Mouse (Mus musculus): ENCODE data around the gene Lypla2. TPM values are rescaled to one million over a fixed set of nuclear protein-coding genes. Genes with fewer than 3 reads are reported as not detected.

Gene Lypla2
- total RNA-seq, 4 experiments from 2014 or later: 94.3 to 103 (median 98.5) TPM

- no peak for DNase-seq (ENCODE audit: low spot score in 2 of 2)
These were observed 735 bp upstream of the Lypla2 start for GRCm38 (mm10) chr4:135972911-135973811.

GRCm38 (mm10) chr4:135971805-135972555 is 446 bp downstream of the Lypla2 start:
- no peak for DNase-seq (ENCODE audit: low spot score in 2 of 2)

GRCm38 (mm10) chr4:135970585-135970984 is 1.8 kb downstream of the Lypla2 start:
- no peak for DNase-seq (ENCODE audit: low spot score in 2 of 2)

GRCm38 (mm10) chr4:135969070-135969750 is 3.2 kb downstream of the Lypla2 start:
- DNase-seq (ENCODE audit: low spot score in 2 of 2): no peak

- DNase-seq (ENCODE audit: low spot score in 2 of 2): no peak
These were observed 4.1 kb downstream of the Lypla2 start for GRCm38 (mm10) chr4:135968271-135968869.

- no peak for DNase-seq (ENCODE audit: low spot score in 2 of 2)
These were observed 5.2 kb downstream of the Lypla2 start for GRCm38 (mm10) chr4:135967086-135967760.

- no peak for DNase-seq (ENCODE audit: low spot score in 2 of 2)
These were observed 6.1 kb downstream of the Lypla2 start for GRCm38 (mm10) chr4:135966283-135966682.

GRCm38 (mm10) chr4:135965113-135965512 is 7.3 kb downstream of the Lypla2 start:
- DNase-seq (ENCODE audit: low spot score in 2 of 2): no peak

GRCm38 (mm10) chr4:135964426-135964825 is 8.0 kb downstream of the Lypla2 start:
- DNase-seq (ENCODE audit: low spot score in 2 of 2): no peak

- peak; percentile 91 to 93 for DNase-seq (ENCODE audit: low spot score in 2 of 2)
These were observed 8.8 kb downstream of the Lypla2 start, which contains the start of gene Gale for GRCm38 (mm10) chr4:135963457-135964193. TSS of gene Gale (plus strand) at chr4:135963727.

- no peak for DNase-seq (ENCODE audit: low spot score in 2 of 2)
These were observed 9.5 kb downstream of the Lypla2 start for GRCm38 (mm10) chr4:135962946-135963345.

GRCm38 (mm10) chr4:135962198-135962597 is 10.2 kb downstream of the Lypla2 start:
- DNase-seq (ENCODE audit: low spot score in 2 of 2): no peak

GRCm38 (mm10) chr4:135961709-135962108 is 10.7 kb downstream of the Lypla2 start:
- DNase-seq (ENCODE audit: low spot score in 2 of 2): no peak

GRCm38 (mm10) chr4:135960717-135961116 is 11.7 kb downstream of the Lypla2 start:
- DNase-seq (ENCODE audit: low spot score in 2 of 2): peak in 1 of 2 experiments; percentile 79

GRCm38 (mm10) chr4:135958354-135958753 is 14.1 kb downstream of the Lypla2 start:
- DNase-seq (ENCODE audit: low spot score in 2 of 2): no peak

GRCm38 (mm10) chr4:135955886-135956285 is 16.5 kb downstream of the Lypla2 start:
- no peak for DNase-seq (ENCODE audit: low spot score in 2 of 2)

GRCm38 (mm10) chr4:135954241-135954640 is 18.2 kb downstream of the Lypla2 start:
- DNase-seq (ENCODE audit: low spot score in 2 of 2): peak in 1 of 2 experiments; percentile 75

- DNase-seq (ENCODE audit: low spot score in 2 of 2): no peak
These were observed 19.2 kb downstream of the Lypla2 start for GRCm38 (mm10) chr4:135953179-135953578.

- DNase-seq (ENCODE audit: low spot score in 2 of 2): no peak
These were observed 20.9 kb downstream of the Lypla2 start for GRCm38 (mm10) chr4:135951505-135951904.

- no peak for DNase-seq (ENCODE audit: low spot score in 2 of 2)
These were observed 22.1 kb downstream of the Lypla2 start for GRCm38 (mm10) chr4:135950365-135950764.

All from layer of hippocampus, adult 8-10 months (tissue).